Mouse (Mus musculus): ENCODE data around the gene Tmc8.
"Not testable (repeated sequence)": the region's sequence is repeated elsewhere in the genome, so short reads cannot be mapped to it uniquely, and the experiment has no call there.

The Tmc8 gene

DNA sequence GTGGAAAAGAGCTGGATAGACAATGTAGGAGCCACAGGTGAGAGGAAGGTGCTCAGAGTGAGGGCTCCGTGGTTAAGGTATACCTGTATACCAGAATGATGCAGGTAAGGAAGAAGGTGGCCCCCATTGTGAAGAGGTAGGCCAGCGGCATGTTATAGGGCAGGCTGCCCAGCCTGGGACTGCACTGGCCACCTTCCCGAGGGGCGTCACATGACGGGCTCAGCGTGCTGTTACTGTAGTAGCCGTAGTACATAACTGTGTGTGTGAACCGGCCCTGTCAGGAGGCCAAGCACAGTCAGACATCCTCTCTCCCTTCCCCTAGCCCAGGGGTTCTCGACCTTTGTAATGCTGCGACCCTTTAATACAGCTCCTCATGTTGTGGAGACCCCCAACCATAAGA is 7.0 kb upstream of the Tmc8 start:
- no peak for DNase-seq (ENCODE audit: low spot score)

DNA sequence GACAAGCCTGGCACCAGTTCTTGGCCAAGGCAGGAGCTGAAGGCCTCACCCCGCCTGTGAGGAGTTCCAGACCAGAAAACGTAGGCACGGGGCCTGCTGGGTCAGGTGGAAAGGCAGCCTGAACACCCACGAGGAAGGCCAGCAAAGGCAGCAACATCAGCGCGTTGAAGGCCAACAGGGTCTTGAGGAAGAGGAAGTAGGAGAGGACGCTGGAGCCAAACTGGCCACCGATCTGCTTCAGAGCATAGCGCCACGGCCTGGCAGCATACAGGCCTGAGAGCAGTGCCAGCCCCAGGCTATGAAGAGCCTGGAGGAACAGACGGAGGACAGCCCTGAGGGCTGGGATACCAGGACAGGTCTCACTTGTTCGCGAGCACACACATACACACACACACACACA is 6.3 kb upstream of the Tmc8 start:
- DNase-seq (ENCODE audit: low spot score) = no peak

DNA sequence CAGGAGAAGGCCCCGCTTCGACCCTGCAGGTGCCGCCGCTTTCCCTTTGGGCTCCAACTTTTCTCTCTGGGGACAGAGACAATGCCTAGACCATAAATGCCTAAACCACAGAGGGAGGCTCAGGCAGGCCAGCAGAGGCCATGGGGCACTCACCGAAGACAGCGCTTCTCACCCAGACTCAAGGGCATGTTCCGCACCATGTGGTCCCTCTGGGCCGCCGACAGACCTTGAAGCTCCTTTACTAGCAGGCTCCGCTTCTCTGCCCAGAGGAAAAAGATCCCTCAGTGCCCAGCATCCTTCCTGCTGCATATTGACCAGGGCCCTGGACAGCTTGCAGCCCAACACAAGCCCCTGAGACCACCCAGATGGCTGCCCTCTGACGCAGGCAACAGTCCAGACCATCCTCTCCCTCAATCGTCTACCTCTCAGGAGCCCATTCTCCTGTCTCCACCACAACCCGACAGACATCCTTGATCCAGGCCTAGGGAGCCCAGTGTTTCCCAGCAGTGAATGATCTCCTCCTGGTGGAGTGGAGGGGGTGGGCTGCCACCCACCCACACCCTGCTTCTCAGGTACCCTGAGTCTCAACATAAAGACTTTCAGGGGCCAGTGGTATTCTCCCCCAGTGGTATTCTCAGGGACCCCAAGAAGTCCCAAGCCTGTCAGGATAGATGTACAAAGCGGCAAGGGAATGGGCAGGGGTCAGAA is 5.6 kb upstream of the Tmc8 start:
- no peak for DNase-seq (ENCODE audit: low spot score)

DNA sequence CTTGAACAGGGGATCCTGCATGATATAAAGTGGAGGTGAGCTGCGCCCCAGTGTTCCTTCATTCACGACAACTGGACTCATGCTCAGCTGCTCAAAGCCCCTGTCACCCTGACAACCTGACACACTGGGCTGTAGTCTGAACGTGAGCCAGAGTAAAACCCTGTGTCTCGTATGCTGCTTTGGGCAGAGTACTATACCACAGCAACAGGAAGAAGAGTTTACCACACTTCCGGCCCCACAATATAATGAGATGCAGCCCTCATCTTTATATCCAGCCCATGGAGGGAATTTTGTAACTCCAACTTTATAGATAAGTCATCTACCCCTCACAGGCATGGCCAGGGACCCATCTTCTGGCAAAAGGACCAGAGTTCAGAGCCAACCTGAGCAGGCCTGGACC is 4.8 kb upstream of the Tmc8 start:
- no peak for DNase-seq (ENCODE audit: low spot score)

DNA sequence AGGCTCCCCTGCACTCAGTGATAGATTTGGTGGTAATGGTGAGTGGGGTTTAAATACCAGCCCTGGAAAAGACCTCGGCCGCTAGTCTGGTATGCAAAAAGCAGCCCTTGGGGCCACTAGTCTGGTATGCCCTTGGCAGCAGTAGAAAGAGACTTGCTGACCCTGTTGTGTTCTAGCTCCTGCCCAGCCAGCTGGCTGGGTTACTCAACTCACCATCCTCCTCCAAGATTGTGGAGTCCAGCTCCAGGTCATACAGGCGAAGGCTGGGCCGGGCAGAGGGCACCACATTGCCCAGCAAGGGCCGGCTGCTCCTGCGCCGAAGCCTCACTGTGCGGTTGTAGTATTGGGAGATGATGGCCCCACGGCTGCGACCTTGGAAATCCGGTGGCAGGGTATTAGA is 3.8 kb upstream of the Tmc8 start:
- no peak for DNase-seq (ENCODE audit: low spot score)

DNA sequence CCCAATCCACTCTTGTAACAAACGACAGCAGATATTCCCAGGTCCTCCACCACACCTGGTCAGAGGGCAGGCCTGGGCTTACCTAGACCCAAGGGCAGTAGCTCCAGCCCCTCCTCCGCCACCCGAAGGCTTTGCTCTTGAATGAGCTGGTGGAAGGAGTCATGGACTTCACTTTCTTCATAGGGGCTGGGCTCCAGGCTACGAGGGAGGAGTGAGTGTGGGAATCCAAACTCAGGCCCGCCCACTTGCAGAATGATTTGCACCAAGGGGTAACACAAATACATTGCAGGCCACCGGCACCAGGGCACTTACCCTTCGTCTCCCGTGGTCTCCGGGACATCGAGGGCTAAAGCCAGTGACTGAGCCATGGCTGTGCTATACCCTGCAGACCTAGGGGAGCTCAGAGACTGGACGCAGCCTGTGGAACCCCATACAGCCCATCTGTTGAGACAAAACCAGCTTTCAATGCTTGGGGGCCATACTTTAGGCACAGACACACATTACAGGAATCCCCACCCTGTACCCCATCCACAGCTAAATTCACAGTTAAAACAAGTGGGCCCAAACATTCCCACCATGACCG is 2.9 kb upstream of the Tmc8 start:
- DNase-seq (ENCODE audit: low spot score) = no peak

DNA sequence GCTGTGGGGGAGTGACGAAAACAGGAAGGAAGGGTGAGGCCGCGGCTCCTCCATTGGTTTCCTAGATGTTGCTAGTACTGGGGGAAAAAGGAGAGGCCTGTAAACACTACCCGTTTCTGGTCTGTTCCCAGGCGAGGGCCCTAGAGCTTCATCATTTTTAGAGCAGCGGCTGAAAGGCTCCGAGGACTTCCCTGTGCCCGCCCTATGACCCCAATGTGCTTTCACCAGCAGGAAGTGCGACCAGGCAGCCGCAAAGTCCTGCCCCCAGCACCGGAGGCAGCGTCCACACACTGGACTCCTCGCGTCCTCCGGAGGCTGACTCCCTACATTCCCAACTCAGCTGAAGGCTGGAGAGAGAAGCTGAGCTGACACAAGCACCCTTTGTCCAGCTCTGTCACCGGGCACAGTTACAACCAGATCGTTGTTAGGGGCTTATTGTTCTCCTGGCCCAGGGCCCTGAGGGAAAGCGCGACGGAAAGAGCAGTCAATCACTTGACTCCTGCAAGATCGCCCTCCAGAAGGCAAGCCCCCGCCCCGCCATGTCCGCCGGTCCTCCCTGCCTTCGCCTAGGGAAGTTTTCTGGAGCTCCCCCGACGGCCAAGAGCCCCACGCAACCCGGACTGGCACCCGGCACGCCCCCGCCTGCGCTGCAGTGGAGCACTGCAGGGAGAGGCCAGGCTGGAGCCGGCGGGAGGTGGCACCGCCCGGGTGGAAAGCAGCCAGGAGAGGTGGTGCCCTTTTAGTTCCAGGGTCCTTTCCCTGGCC is 2.3 kb upstream of the Tmc8 start:
- DNase-seq (ENCODE audit: low spot score) = peak; percentile 49

DNA sequence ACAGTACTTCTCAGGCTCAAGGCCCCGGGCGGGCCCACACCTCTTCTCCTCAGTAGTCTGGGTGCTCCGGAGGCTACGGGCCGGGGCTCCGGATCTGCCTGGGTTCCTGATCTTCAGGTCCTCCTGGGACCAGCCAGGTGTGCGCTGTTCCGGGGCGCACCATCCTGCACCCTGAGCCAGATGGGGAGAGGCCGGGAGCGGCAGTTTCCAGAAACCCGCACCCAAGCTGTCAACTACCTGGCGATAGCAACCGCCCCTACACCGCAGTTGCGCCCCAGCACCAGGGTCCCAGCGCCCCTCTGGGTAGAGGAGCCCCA is 1.7 kb upstream of the Tmc8 start:
- DNase-seq (ENCODE audit: low spot score) = no peak

DNA sequence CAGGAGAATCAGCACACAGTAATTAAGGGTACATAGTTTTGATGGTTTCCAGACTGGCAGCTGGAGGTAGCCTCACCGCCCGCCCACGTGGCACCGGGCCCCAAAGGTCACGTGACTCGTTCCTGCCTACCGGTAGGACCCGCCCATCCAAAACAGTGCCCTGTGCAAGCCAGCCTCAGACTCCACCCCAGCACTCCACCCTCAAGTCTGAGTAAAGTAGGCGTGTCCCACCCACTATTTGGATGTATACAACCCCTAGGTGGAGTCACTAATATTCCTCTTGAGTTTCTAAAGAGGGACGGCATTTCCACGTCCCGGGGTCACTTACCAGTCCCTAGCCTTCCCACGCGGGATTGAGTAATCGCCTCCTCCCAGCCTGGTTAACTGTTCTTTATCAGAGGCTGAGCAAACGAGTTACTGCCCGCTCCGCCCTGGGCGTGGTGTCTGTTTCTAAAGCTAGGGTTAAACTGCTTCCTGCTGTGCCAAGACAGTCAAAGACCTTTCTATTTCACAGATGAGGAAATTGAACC is 1.2 kb upstream of the Tmc8 start:
- DNase-seq (ENCODE audit: low spot score) = peak; percentile 59

DNA sequence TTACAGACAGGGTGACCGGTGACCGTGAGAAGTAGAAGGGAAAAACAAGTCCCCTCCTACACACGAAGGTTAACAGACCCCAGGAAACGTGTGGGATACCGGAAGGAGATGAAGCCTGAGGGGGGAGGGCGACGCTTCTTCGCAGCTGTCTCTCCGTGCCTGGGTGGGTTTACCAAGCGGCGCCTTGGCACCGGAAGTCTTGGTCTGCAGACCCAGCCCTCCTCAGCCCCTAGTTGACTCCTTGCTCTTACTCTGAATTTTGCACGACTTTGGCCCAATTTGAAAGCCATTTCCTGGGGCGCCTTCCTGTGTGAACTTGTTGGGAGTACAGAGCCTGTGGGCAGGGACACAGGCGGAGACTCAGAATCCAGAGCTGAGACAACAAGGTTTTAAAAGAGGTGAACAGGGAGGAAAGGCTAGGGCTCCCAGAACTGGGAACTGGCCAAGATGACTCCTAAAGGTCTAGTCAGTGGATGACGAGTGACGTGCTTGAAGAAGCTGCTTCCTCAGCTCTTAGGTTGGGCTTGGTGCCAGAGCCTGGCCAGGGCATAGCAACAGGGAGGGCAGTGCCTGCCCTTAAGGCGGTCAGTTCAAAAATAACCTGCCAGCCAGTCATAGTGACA is 566 bp upstream of the Tmc8 start:
- no peak for DNase-seq (ENCODE audit: low spot score)

DNA sequence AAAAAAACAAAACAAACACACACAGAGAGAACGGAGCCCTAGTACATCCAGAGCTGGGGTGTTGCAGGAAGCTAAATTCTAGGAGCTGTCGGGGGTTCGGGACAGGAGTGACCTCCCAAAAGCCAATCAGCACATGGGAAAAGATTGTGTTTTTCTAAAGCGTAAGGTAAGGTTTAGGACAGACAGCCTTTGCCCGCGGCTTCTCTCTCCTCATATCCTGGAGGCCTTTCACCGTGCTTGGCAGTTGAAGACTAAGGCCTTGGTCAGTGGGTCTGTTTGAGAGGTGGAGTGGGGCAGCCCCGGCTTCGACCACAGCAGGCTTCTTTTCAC is 794 bp downstream of the Tmc8 start:
- no peak for DNase-seq (ENCODE audit: low spot score)

DNA sequence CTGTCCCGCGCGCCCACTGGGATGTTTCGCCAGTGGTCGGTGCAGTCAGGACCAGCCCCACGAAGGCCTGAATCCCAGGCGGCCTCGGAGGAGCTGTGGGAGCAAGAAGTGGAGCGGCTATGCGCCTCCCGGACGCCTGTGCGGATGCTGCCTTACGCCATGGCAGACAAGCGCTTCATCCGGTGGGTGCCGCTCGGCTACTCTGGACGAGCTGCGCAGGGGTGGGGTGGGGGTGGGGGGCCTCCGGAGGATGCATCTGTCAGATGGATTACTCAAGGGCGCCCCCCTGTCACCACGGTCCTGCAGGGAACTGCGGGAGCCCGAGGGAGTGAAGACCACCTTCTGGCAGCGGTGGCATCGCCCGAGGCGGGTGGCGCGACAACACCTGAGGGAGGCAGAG is 1.2 kb downstream of the Tmc8 start:
- no peak for DNase-seq (ENCODE audit: low spot score)

DNA sequence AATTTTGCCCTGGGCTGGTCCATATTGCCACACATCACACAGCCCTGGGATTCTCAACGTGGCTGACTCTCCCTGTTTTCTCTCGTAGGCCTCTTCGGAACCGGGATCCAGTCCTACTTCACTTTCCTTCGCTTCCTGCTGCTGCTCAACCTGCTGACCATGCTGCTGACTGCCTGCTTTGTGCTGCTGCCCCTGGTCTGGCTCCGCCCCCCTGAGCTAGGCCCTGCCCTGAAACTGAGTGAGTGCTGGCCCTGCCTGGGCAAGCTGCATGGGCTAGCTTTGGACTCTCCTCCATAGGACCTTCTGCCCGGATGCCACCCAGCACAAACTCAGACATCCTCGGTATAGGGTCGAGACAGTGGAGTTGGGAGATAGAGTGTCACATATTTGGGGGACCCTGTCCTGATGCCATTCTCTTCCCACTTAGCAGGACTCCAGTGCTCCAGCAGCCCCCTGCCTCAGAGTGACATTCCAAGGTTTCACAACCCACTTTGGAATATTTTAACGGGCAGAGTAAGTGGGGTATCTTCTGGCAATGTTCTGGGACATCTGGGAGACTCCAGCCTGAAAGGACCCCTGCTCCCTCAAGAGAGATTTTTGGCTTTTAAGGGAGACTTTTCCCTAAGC is 1.9 kb downstream of the Tmc8 start:
- no peak for DNase-seq (ENCODE audit: low spot score)

DNA sequence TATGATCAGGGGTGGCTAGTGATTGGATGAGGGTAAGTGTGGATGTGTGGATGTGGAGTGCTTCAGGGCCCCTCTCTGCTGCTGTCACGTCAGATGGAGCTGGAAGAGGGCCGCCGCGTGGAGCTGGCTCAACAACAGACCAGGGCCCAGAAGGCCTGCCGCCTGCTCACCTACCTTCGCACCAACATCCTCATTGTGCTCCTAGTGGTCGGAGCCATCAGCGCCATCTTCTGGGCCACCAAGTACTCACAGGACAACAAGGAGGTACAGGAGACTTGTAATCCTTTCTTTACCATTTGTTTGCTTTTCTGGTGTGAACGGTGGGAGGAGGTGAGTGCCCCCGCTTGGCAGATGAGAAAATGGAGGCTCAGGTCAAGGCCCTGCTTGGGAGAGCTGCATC is 4.4 kb downstream of the Tmc8 start:
- no peak for DNase-seq (ENCODE audit: low spot score)

DNA sequence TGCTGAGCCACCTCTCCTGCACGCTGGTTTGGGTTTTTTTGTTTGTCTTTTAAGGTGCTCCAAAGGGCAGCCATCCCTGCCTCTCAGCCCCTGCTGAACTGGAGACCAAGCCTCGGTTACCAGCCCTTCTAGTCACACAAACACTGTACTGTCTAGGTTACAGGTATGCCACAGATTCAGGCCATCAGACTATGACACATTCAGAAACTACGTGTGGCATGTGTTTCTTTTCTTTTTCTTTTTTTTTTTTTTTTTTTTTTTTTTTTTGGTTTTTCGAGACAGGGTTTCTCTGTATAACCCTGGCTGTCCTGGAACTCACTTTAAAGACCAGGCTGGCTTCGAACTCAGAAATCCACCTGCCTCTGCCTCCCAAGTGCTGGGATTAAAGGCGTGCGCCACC is 6.6 kb downstream of the Tmc8 start:
- not testable (repeated sequence) for DNase-seq (ENCODE audit: low spot score)

DNA sequence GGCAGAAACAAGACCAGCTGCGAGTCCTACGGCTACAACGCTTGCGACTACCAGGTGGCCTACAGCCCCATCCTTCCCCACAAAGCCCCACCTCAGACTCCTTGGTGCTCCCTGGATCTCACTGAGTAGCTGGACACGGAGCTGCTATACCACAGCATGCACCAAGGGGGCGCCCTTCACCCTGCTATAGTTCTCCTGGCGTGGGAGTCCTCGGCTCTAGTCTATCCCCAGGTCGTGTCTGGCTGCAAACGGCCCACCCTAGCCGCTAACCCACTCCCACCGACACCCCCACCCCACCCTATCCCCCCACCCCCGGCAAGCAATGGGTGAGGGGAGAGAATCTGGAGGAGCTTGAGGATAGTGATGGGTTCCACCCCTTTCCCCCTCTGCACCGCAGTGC is 8.4 kb downstream of the Tmc8 start:
- no peak for DNase-seq (ENCODE audit: low spot score)

DNA sequence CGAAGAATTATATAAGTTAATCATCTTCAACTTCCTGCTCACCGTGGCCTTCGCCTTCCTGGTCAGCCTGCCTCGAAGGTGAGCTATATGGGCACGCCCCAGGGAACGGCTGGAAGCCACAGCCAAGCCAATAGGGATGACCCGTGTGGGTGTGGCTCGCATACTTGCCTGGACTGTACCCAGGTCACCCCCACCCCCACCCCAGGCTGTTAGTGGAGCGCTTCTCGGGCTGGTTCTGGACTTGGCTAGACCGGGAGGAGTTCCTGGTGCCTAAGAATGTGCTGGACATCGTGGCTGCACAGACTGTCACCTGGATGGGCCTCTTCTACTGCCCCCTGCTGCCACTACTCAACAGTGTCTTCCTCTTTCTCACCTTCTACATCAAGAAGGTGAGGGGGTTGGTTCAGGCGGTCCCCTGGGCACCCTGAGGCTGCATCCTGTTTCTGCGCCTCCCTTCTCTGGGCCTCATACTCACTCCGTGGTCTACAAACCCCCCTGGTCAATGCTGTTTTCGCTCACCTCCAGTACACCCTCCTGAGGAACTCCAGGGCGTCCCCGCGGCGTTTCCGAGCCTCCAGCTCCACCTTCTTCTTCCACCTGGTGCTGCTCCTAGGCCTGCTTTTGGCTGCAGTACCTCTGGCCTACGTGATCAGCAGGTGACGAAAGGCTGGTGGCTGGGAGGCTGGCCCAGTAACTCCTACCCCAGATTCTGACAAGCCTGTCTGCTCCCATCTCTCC is 9.0 kb downstream of the Tmc8 start:
- no peak for DNase-seq (ENCODE audit: low spot score)

DNA sequence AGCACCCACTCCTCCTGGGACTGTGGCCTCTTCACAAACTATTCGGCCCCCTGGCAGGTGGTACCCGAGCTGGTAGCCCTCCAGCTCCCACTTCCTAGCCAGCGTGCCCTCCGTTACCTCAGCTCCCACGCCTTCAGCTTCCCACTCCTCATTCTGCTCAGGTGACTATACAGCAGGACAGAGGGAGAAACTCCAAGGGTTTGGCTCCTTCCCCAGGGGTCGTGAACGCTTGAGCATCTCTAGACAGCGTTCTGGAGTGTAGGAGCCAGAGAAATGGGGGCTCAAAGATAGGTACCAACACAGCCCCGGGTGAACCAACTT is 9.5 kb downstream of the Tmc8 start:
- DNase-seq (ENCODE audit: low spot score) = no peak

DNA sequence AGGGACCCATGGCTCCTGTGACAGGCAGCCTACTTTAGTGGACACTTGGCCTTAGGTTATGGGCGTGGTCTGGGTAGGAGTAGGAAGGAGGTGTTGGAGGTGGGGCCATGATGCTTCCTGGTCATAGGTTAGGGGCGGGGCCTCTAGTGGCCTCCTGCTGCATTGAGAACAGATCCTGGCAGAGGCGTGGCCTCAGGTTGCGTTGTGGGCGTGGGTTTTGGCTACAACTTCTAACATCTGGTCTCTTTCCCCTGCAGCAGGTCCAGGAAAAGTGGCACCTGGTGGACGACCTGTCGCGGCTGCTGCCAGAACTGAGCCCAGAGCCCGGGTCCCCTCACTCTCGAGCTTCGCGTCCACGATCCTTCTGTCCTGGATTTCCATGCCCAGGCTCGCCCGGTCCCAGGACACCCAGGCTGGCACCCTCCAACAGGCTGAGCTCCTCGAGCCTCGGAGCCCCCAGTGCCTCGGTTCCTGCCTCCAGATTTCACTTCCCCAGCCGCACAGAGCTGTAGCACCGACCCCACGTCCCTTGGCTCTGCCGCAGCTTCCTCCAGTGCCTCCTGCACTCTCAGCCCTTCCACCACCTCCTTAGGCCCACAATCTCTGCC is 10.5 kb downstream of the Tmc8 start:
- no peak for DNase-seq (ENCODE audit: low spot score)

DNA sequence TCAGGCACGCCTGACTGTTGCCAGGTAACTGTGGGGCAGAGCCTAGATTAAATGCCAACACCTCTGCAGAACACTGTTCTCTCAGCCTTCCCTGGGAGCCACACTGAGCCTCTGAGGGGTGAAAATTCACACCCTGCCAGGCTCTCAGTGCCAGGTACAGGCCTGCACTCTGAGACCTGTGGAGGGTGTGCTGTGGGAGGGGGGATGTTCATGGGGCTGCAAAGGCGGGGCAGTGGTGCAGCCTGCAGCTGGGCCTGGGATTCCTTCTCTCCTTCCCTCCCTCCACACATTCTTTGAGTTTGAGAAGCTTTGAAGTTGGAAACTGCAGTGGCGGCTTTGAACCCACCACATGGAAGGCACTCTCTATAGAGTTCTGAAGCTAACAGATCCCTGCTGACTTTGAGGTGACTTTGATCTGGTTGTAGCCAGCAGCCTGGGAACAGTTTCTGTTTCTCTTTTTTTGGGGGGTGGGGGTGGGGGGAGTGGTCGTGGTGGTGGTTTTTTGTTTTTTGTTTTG is 12.2 kb downstream of the Tmc8 start:
- no peak for DNase-seq (ENCODE audit: low spot score)

DNA sequence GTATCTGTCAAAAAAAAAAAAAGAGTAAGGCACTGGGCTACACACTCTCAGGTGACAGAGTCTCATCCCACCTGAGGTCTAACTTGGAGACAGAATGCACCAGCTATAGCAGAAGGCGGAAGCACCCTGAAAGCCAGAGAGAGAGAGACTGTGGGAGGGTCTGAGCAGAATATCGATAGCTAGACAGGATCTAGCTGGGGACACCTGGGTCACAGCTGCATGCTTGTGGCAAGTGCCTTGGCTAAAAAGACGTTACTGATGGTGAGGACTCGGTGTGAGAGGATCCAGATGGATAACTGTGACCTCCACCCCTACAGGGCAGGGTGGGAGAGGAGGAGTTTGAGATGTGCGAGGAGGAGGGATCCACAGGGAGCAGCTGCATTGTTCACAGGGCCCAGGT is 15.1 kb downstream of the Tmc8 start:
- DNase-seq (ENCODE audit: low spot score) = no peak
